Comparison of ENCODE assay signal across 7 mouse cellular contexts in the genomic region with DNA sequence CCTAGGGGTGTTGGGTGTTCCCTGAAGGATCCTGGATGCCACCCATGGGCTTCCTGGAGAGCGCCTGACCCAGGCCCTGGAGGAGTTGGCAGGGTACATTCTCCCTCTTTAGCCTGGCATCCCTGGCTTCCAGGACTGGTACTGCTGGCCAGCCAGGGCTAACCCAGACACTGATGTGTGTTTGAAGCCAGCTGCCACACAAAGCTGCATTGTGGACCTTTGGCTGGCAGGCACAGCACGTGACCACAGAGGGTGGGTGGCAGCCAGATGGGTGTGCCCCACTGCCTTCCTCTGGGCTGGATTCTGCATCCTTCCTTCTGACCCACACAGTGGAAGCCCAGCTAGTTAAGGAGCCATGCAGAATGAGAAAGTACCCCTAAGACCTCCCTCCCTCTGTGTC. TPM values are rescaled to one million over a fixed set of nuclear protein-coding genes. Genes with fewer than 3 reads are reported as not detected.
DNase-seq lines count a peak whose midpoint lies in the region; ATAC-seq and TF ChIP-seq lines count a peak whose summit lies in the region.

No protein-coding gene starts in this region.

- ATAC-seq in hindbrain, embryonic 12.5 days (ENCODE audit: low FRiP score): peak; percentile 63

- H3K79me2 ChIP-seq in MEL (ENCODE audit: control insufficient read depth, insufficient read depth, low read length, poor library complexity): no peaks in the 10 kb centered on the region

- TF ChIP-seq RAD21 in MEL (IDR thresholded peaks at IDR 0.05; ENCODE audit: low read depth, low read length): no peak

- intact Hi-C loops in left cerebral cortex, postnatal 25 days (cut with DNase I): no loop called here

- H3K4me3 ChIP-seq in MEL (ENCODE audit: control insufficient read depth in 1 of 2, insufficient read depth in 1 of 2, low read depth in 2 of 2, low read length in 2 of 2): no peak overlapping the region
- H3K4me3 ChIP-seq in hindbrain, embryonic 12.5 days: no peak overlapping the region
- H3K4me3 ChIP-seq in midbrain, embryonic 10.5 days: no peak overlapping the region

- TF ChIP-seq POLR2A in MEL (IDR thresholded peaks at IDR 0.05; ENCODE audit: control insufficient read depth in 1 of 2, insufficient read depth in 1 of 2, low read depth in 1 of 2, low read length in 2 of 2, poor library complexity in 1 of 2): no peak

- H3K4me2 ChIP-seq in hindbrain, embryonic 12.5 days (replicated peaks): no peak overlapping the region

- no peak for DNase-seq in MEL (ENCODE audit: low read depth, low spot score)
- peak; percentile 41 to 48 for DNase-seq in cerebellum, adult 18-20 months
- peak; percentile 23 to 44 for DNase-seq in frontal cortex, postnatal 25 days (ENCODE audit: low spot score in 2 of 2)
- DNase-seq in left cerebral cortex, postnatal 25 days (ENCODE audit: low spot score in 2 of 2): peak; percentile 68 to 79
- DNase-seq in midbrain, embryonic 10.5 days (ENCODE audit: low spot score): no peak
- no peak for DNase-seq in urinary bladder, postnatal 25 days (ENCODE audit: low spot score)

- TF ChIP-seq CTCF in MEL (IDR thresholded peaks at IDR 0.05 in 2 of 3, conservative IDR thresholded peaks at IDR 0.05 in 1 of 3; ENCODE audit: control insufficient read depth in 1 of 3, insufficient read depth in 1 of 3, low read depth in 2 of 3, low read length in 3 of 3, poor library complexity in 1 of 3, severe bottlenecking in 1 of 3): no peak

- no peaks in the 10 kb centered on the region for H3K27me3 ChIP-seq in MEL (ENCODE audit: control insufficient read depth in 1 of 2, insufficient read depth in 2 of 2, low read length in 2 of 2)
- no peaks in the 10 kb centered on the region for H3K27me3 ChIP-seq in hindbrain, embryonic 12.5 days
- H3K27me3 ChIP-seq in midbrain, embryonic 10.5 days (ENCODE audit: low read depth, poor library complexity, severe bottlenecking): no peaks in the 10 kb centered on the region

- 70% methylated on average over 2 of the region's 2 CpGs for WGBS in hindbrain, embryonic 12.5 days
- 74% methylated on average over 2 of the region's 2 CpGs for WGBS in midbrain, embryonic 10.5 days

- H3K4me1 ChIP-seq in MEL (ENCODE audit: control insufficient read depth in 1 of 2, insufficient read depth in 2 of 2, low read length in 2 of 2): 0 out of 4 replicates have a peak, but pooled peaks cover 0 to 3% of the 10 kb centered on the region in 2 experiments
- peaks cover 9% of the 10 kb centered on the region for H3K4me1 ChIP-seq in hindbrain, embryonic 12.5 days
- H3K4me1 ChIP-seq in midbrain, embryonic 10.5 days: peaks cover 21% of the 10 kb centered on the region

- H3K36me3 ChIP-seq in MEL (ENCODE audit: control insufficient read depth in 1 of 2, insufficient read depth in 2 of 2, low read length in 2 of 2): no peaks in the 10 kb centered on the region
- no peaks in the 10 kb centered on the region for H3K36me3 ChIP-seq in hindbrain, embryonic 12.5 days
- H3K36me3 ChIP-seq in midbrain, embryonic 10.5 days: no peaks in the 10 kb centered on the region

- H3K9me3 ChIP-seq in MEL (replicated peaks; ENCODE audit: insufficient read depth, low read length): no peaks in the 10 kb centered on the region
- H3K9me3 ChIP-seq in hindbrain, embryonic 12.5 days (replicated peaks): no peaks in the 10 kb centered on the region
- no peaks in the 10 kb centered on the region for H3K9me3 ChIP-seq in midbrain, embryonic 10.5 days (replicated peaks)

- no peak overlapping the region for H3K27ac ChIP-seq in MEL (ENCODE audit: control insufficient read depth, low read depth, low read length)
- peak overlapping the region; percentile 55; the same call in 1 of the 2 replicates for H3K27ac ChIP-seq in hindbrain, embryonic 12.5 days
- peak overlapping the region; percentile 73 for H3K27ac ChIP-seq in midbrain, embryonic 10.5 days (replicated peaks)

- TF ChIP-seq EP300 in MEL (IDR thresholded peaks at IDR 0.05; ENCODE audit: low read depth in 1 of 2, low read length in 2 of 2): no peak

- H3K9ac ChIP-seq in MEL (ENCODE audit: control insufficient read depth, low read depth, low read length, poor library complexity, severe bottlenecking): no peak overlapping the region
- H3K9ac ChIP-seq in hindbrain, embryonic 12.5 days: no peak overlapping the region

TF ChIP-seq in MEL, 35 proteins besides CTCF, POLR2A, EP300 and RAD21:
- TF ChIP-seq MXI1 (IDR thresholded peaks at IDR 0.05; ENCODE audit: low read depth, low read length): no peak
- peak; percentile 77 for TF ChIP-seq USF1 (IDR thresholded peaks at IDR 0.05; ENCODE audit: low read depth, low read length)
TF ChIP-seq in MEL: peak in this region for 1.

RNA-seq across cellular contexts. Expression of gene Klf13, which starts 26.4 kb away (rescaled TPM):
- 20.5 and 21.6 TPM in 2 replicates for total RNA-seq in MEL (2012; rRNA removed)
- 100 to 1,000 TPM in 1 of 2 experiments, 10 to 100 TPM in 1; 26.9 to 118 TPM for polyA plus RNA-seq in MEL (2012; ENCODE audit: insufficient read depth in 1 of 2, insufficient read length in 2 of 2, low read depth in 1 of 2, low replicate concordance in 2 of 2, missing spikeins in 1 of 2)
- polyA plus RNA-seq in hindbrain, embryonic 12.5 days (2016; fragmentation: Nextera tagmentation; extraction: Ambion mirVana): 28.1 and 30.1 TPM in 2 replicates
- 100 to 1,000 TPM; 161 to 167 TPM for total RNA-seq in left cerebral cortex, postnatal 25 days (2021)
- polyA plus RNA-seq in midbrain, embryonic 10.5 days (2016; fragmentation: Nextera tagmentation; extraction: Ambion mirVana): 29.6 and 34.1 TPM in 2 replicates

RNA-seq across cellular contexts. Expression of gene E030018B13Rik, which starts 48.5 kb away (rescaled TPM):
- not detected in 2 replicates for total RNA-seq in MEL (2012; rRNA removed)
- polyA plus RNA-seq in MEL (2012; ENCODE audit: insufficient read depth in 1 of 2, insufficient read length in 2 of 2, low read depth in 1 of 2, low replicate concordance in 2 of 2, missing spikeins in 1 of 2): under 1 TPM in 1 of 2 experiments, not detected in 1; 0.07 TPM
- polyA plus RNA-seq in hindbrain, embryonic 12.5 days (2016; fragmentation: Nextera tagmentation; extraction: Ambion mirVana): 0.21 TPM in 1 of 2 replicates, not detected in the other
- total RNA-seq in left cerebral cortex, postnatal 25 days (2021): not detected
- not detected in 2 replicates for polyA plus RNA-seq in midbrain, embryonic 10.5 days (2016; fragmentation: Nextera tagmentation; extraction: Ambion mirVana)

Comparison
In these comparisons a context has a peak if more than half of its experiments do, and no peak if none do; other contexts are left out.
1. DNase-seq: peak in cerebellum, adult 18-20 months (2 of 2), frontal cortex, postnatal 25 days (2 of 2) and left cerebral cortex, postnatal 25 days (2 of 2); none in MEL (single experiment), midbrain, embryonic 10.5 days (single experiment) and urinary bladder, postnatal 25 days (single experiment).